Mouse (Mus musculus) liver, adult 2 months (tissue): ENCODE measurements at regions not wholly inside any gene's neighbourhood (a gene's known extent, or its start where the extent isn't known, plus 50 kb on each side); places are given as distances from the start of the nearest gene placed in this dataset.

Source experiments
- DNase-seq: peaks from one replicate; pipeline ENCODE4 v3.0.0-alpha.2; 2011; ENCODE audit warnings: low read depth, low spot score; ENCODE audit errors: extremely low read depth
- H3K27ac ChIP-seq: fragments of 200-500 bp; replicated peaks from 2 replicates; pipeline ENCODE4 v1.5.1; 2012; ENCODE audit warnings: low read depth, mild to moderate bottlenecking, control low read depth, inconsistent platforms, low read length; ENCODE audit not compliant: insufficient read depth
- H3K27me3 ChIP-seq: fragments of 200-500 bp; 2 replicates; pipeline ENCODE4 v1.6.1; 2012; ENCODE audit warnings: mild to moderate bottlenecking, moderate library complexity, low read length, inconsistent platforms; ENCODE audit not compliant: control insufficient read depth, insufficient read depth
- H3K36me3 ChIP-seq: fragments of 200-500 bp; 2 replicates; pipeline ENCODE4 v1.6.1; 2012; ENCODE audit warnings: low read length, inconsistent platforms; ENCODE audit not compliant: control insufficient read depth, insufficient read depth
- H3K4me1 ChIP-seq: fragments of 200-500 bp; 2 replicates; pipeline ENCODE4 v1.6.1; 2011; ENCODE audit warnings: low read length; ENCODE audit not compliant: control insufficient read depth, insufficient read depth
- H3K4me3 ChIP-seq: fragments of 200-500 bp; 2 replicates; pipeline ENCODE4 v1.5.1; 2011; ENCODE audit warnings: low read depth, mild to moderate bottlenecking, control low read depth, low read length, moderate library complexity; ENCODE audit not compliant: insufficient read depth
- H3K79me2 ChIP-seq: fragments of 200-500 bp; 2 replicates; pipeline ENCODE4 v1.6.1; 2012; ENCODE audit warnings: inconsistent platforms, mild to moderate bottlenecking, low read length, moderate library complexity; ENCODE audit not compliant: control insufficient read depth, insufficient read depth
- H3K9ac ChIP-seq: fragments of 200-500 bp; 2 replicates; pipeline ENCODE4 v1.6.1; 2012; ENCODE audit warnings: low read depth, mild to moderate bottlenecking, control low read depth, inconsistent platforms, low read length
- CTCF ChIP-seq: fragments of 200-500 bp; IDR thresholded peaks from 2 replicates; pipeline ENCODE4 v1.5.1; 2011; ENCODE audit warnings: low read depth, low read length, control low read depth
- POLR2A ChIP-seq: fragments of 200-500 bp; IDR thresholded peaks from 2 replicates; pipeline ENCODE4 v1.6.1; 2011; ENCODE audit warnings: low read length, control low read depth; ENCODE audit not compliant: insufficient read depth; ENCODE audit errors: extremely low read depth
- WGBS: fragments of 180-500 bp; shearing (Covaris S2); methylation state at CpG from one replicate; pipeline ENCODE4 v1.1.7; 2018; 5-methylcytosine and 5-hydroxymethylcytosine counted together

GRCm38 (mm10) chr7:90045208-90045800, 64.5 kb upstream of the Eed start:
- no peak overlapping the region for H3K27ac ChIP-seq
- no peaks in the 10 kb centered on the region for H3K79me2 ChIP-seq
- 18% methylated on average over 4 of the region's 4 CpGs for WGBS
- H3K27me3 ChIP-seq, result no peaks in the 10 kb centered on the region
- DNase-seq, result peak; percentile 94
- H3K9ac ChIP-seq, result no peak overlapping the region
- peaks cover 39% of the 10 kb centered on the region for H3K4me1 ChIP-seq
- no peak for TF ChIP-seq POLR2A
- TF ChIP-seq CTCF, result no peak
- no peak overlapping the region for H3K4me3 ChIP-seq
- no peaks in the 10 kb centered on the region for H3K36me3 ChIP-seq

GRCm38 (mm10) chr7:90046228-90046627, 65.4 kb upstream of the Eed start:
- Histone ChIP-seq H3K36me3 (no peaks in the 10 kb centered on the region), H3K27ac (peak overlapping the region; percentile 37; the same call in 1 of the 2 replicates), H3K79me2 (no peaks in the 10 kb centered on the region), H3K9ac (no peak overlapping the region), H3K27me3 (no peaks in the 10 kb centered on the region), H3K4me3 (no peak overlapping the region), H3K4me1 (peaks cover 32% of the 10 kb centered on the region)
- peak; percentile 46 for DNase-seq
- no peak for TF ChIP-seq CTCF
- whole genome bisulfite sequencing, result 54% methylated on average over 3 of the region's 3 CpGs

- Histone ChIP-seq H3K27me3 (no peaks in the 10 kb centered on the region), H3K4me3 (no peak overlapping the region), H3K4me1 (peaks cover 32% of the 10 kb centered on the region), H3K36me3 (no peaks in the 10 kb centered on the region), H3K79me2 (no peaks in the 10 kb centered on the region), H3K27ac (no peak overlapping the region), H3K9ac (no peak overlapping the region)
- WGBS, result 98% methylated on average over 4 of the region's 4 CpGs
- DNase-seq, result no peak
- TF ChIP-seq POLR2A (no peak), CTCF (no peak)
Measured at GRCm38 (mm10) chr7:90046862-90047261, 66.1 kb upstream of the Eed start.

- H3K4me1 ChIP-seq, result peaks cover 24% of the 10 kb centered on the region
- peak overlapping the region; percentile 94 for H3K27ac ChIP-seq
- no peaks in the 10 kb centered on the region for H3K79me2 ChIP-seq
- H3K9ac ChIP-seq, result no peak overlapping the region
- H3K36me3 ChIP-seq, result no peaks in the 10 kb centered on the region
- no peaks in the 10 kb centered on the region for H3K27me3 ChIP-seq
- WGBS, result 30% methylated on average over 10 of the region's 10 CpGs
- TF ChIP-seq CTCF (no peak), POLR2A (no peak)
- peak; percentile 91 for DNase-seq
- H3K4me3 ChIP-seq, result no peak overlapping the region
Measured at GRCm38 (mm10) chr7:90048401-90049307, 67.9 kb upstream of the Eed start.

GRCm38 (mm10) chr7:90049831-90050237, 69.1 kb upstream of the Eed start:
- no peaks in the 10 kb centered on the region for H3K36me3 ChIP-seq
- 43% methylated on average over 8 of the region's 8 CpGs for WGBS
- H3K4me1 ChIP-seq, result peaks cover 21% of the 10 kb centered on the region
- H3K9ac ChIP-seq, result no peak overlapping the region
- DNase-seq, result peak; percentile 78
- no peaks in the 10 kb centered on the region for H3K79me2 ChIP-seq
- H3K4me3 ChIP-seq, result no peak overlapping the region
- peak overlapping the region; percentile 94 for H3K27ac ChIP-seq
- H3K27me3 ChIP-seq, result no peaks in the 10 kb centered on the region
- TF ChIP-seq POLR2A (no peak), CTCF (no peak)
